Mouse (Mus musculus) T-cell, adult 2 months (primary cell): ENCODE results near the gene Cebpz.
A peak's percentile ranks its signal among the peaks of the same experiment; 100 is the strongest.

Source experiments
- DNase-seq: peaks from one replicate; pipeline ENCODE4 v3.0.0; 2022; ENCODE audit warnings: low spot score

Cebpz gene

GRCm38 (mm10) chr17:78895394-78895793 lies 41.5 kb downstream of the Cebpz start:
- no peak for DNase-seq

GRCm38 (mm10) chr17:78894991-78895390 lies 41.9 kb downstream of the Cebpz start:
- no peak for DNase-seq

GRCm38 (mm10) chr17:78891020-78891419 lies 45.8 kb downstream of the Cebpz start:
- DNase-seq, result no peak

GRCm38 (mm10) chr17:78889184-78889583 lies 47.7 kb downstream of the Cebpz start:
- no peak for DNase-seq

- no peak for DNase-seq
Measured at GRCm38 (mm10) chr17:78888554-78888953, 48.3 kb downstream of the Cebpz start.

- DNase-seq, result no peak
Measured at GRCm38 (mm10) chr17:78885286-78886065, 51.4 kb downstream of the Cebpz start.

GRCm38 (mm10) chr17:78883291-78883690 lies 53.6 kb downstream of the Cebpz start:
- DNase-seq, result no peak

- DNase-seq, result peak; percentile 57
Measured at GRCm38 (mm10) chr17:78882401-78883112, 54.3 kb downstream of the Cebpz start, which contains the start of gene Eif2ak2. Eif2ak2 (minus strand) TSS chr17:78882573.

- peak; percentile 11 for DNase-seq
Measured at GRCm38 (mm10) chr17:78881878-78882304, 55.0 kb downstream of the Cebpz start.

GRCm38 (mm10) chr17:78873886-78874285 lies 63.0 kb downstream of the Cebpz start:
- DNase-seq, result no peak
